Mouse (Mus musculus) kidney, adult 10 weeks (tissue): ENCODE results near the gene Rpl10. TPM values are rescaled to one million over a fixed set of nuclear protein-coding genes. Genes with fewer than 3 reads are reported as not detected.

Experiments used
- polyA plus RNA-seq: library from polyadenylated mRNA; stranded (reverse); fragments of 350-450 nt; fragmentation: Illumina TruSeq; extraction: RNeasy Lipid Tissue Mini Kit (QIAGEN cat#74804); gene quantifications from one replicate; pipeline ENCODE4 v1.2.3, GENCODE M21; 2014; ENCODE audit warnings: low read depth, low replicate concordance

Gene Rpl10
- 1,026 TPM for polyA plus RNA-seq

GRCm38 (mm10) chrX:74270062-74270901 lies at the start of gene Rpl10:
Gene Rpl10 (plus strand): TSS chrX:74270812.

GRCm38 (mm10) chrX:74249615-74250014 lies 21.0 kb upstream of the Rpl10 start, which contains the start of gene Flna:
Gene Flna (minus strand): TSS chrX:74249820.

GRCm38 (mm10) chrX:74254153-74254887 lies 16.3 kb upstream of the Rpl10 start, which contains the start of gene Emd:
Gene Emd (plus strand): TSS chrX:74254687.

GRCm38 (mm10) chrX:74281732-74282394 lies 11.3 kb downstream of the Rpl10 start, which contains the start of the genes Taz and Dnase1l1:
Gene Taz (plus strand): TSS chrX:74281912.
Gene Dnase1l1 (minus strand): TSS chrX:74282337.

GRCm38 (mm10) chrX:74296538-74297448 lies 26.2 kb downstream of the Rpl10 start, which contains the start of gene Atp6ap1:
Gene Atp6ap1 (plus strand): TSS chrX:74297097.

GRCm38 (mm10) chrX:74304867-74305700 lies 34.5 kb downstream of the Rpl10 start, which contains the start of gene Gdi1:
Gene Gdi1 (plus strand): TSS chrX:74304998.

GRCm38 (mm10) chrX:74312540-74313464 lies 42.2 kb downstream of the Rpl10 start, which contains the start of gene Fam50a:
Gene Fam50a (plus strand): TSS chrX:74313033.

Other genes starting within 250 kb of the Rpl10 start
- 37.3 TPM for gene Irak1, start 246.9 kb upstream of the Rpl10 start, polyA plus RNA-seq
- not detected for gene Opn1mw, start 143.3 kb upstream of the Rpl10 start, polyA plus RNA-seq
- 18.0 TPM for gene Mecp2, start 135.4 kb upstream of the Rpl10 start, polyA plus RNA-seq
- gene Tex28, start 103.0 kb upstream of the Rpl10 start, polyA plus RNA-seq, result not detected
- gene Tktl1, start 93.6 kb upstream of the Rpl10 start, polyA plus RNA-seq, result not detected
- gene Flna, start 21.0 kb upstream of the Rpl10 start, polyA plus RNA-seq, result 14.1 TPM
- 34.6 TPM for gene Emd, start 16.1 kb upstream of the Rpl10 start, polyA plus RNA-seq
- 37.2 TPM for gene Taz, start 11.1 kb downstream of the Rpl10 start, polyA plus RNA-seq
- gene Dnase1l1, start 11.5 kb downstream of the Rpl10 start, polyA plus RNA-seq, result 17.5 TPM
- 252 TPM for gene Atp6ap1, start 26.3 kb downstream of the Rpl10 start, polyA plus RNA-seq
- 120 TPM for gene Gdi1, start 34.2 kb downstream of the Rpl10 start, polyA plus RNA-seq
- gene Fam50a, start 42.2 kb downstream of the Rpl10 start, polyA plus RNA-seq, result 23.5 TPM
- gene Plxna3, start 58.3 kb downstream of the Rpl10 start, polyA plus RNA-seq, result 0.12 TPM
- gene Lage3, start 82.8 kb downstream of the Rpl10 start, polyA plus RNA-seq, result 13.5 TPM
- gene Ubl4a, start 102.4 kb downstream of the Rpl10 start, polyA plus RNA-seq, result 43.2 TPM
- gene Slc10a3, start 102.5 kb downstream of the Rpl10 start, polyA plus RNA-seq, result 6.3 TPM
- gene Fam3a, start 122.5 kb downstream of the Rpl10 start, polyA plus RNA-seq, result 8.2 TPM
- gene Ikbkg, start 122.5 kb downstream of the Rpl10 start, polyA plus RNA-seq, result 30.2 TPM
- 9.0 TPM for gene G6pdx, start 158.4 kb downstream of the Rpl10 start, polyA plus RNA-seq
- not detected for gene Gm6880, start 210.6 kb downstream of the Rpl10 start, polyA plus RNA-seq